Mouse (Mus musculus): ENCODE results near the gene Ctnna3. TPM values are rescaled to one million over a fixed set of nuclear protein-coding genes. Genes with fewer than 3 reads are reported as not detected.

The Ctnna3 gene
- polyA plus RNA-seq, 1 experiment = 1.3 TPM

DNA sequence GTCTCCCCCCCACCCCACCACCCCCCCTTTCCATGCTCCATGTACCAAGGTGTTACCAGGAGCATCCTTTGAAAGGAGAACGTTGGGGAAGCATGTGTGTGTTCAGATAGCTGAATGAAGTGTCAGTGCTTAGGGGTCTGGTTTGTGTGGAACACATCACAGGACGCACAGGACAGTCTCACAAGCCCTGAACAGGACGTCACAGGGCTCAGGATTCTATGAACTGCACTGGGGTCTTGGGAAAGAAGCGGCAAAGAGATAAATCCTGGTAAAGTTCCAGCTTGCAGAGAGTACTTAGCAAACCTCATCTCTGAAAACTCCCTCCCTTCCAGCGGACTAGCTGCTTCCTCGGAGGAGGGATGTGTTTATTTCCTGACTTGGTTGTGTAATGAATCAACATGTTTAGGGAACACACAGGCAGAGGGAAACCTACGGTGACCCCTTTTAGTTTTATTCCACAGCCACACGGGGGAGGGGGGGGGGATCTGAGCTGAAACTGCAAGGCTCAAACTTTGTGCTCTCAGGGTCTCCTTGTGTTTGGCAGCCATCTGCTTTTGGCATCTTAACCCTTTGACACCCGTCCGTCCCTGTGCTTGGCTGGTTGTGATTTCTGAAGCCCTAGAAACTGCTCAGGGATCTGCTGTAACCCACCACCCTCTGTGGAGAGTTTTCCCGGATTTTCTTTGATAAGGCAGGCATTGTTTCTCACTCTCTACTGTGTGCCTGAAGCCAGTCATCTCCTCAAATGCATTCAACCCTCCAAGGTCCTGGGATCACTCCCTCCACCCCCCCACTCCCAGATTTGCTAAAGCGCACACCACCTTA lies 656.9 kb downstream of the Ctnna3 start:
- Histone ChIP-seq H3K27ac (ENCODE audit: insufficient read depth, low read length) (peak overlapping the region; percentile 18; the same call in 1 of the 2 replicates), H3K4me3 (ENCODE audit: insufficient read depth, low read length) (peak overlapping the region; percentile 90)

DNA sequence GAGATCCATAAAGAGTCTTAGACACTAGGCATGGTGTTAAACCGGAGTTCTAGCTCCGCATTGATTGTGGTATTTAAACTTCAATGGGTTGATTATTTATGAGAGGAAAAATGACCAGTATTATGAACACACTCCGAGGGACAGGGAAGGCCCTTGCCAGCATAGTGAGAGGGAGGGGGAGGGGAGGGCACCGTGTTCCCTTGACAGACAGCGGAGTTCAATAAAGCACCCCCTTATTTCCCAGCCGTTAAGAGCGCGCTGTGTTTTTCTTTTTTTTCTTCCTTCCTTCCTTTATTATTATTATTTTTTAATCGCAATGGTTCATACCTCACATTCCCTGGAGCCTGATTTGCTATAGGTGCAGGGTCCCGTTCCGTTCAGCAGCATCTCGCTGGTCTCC lies 657.6 kb downstream of the Ctnna3 start:
- TF ChIP-seq POLR2A (IDR thresholded peaks at IDR 0.05; ENCODE audit: extremely low read depth, insufficient read depth, low read length) (no peak), CTCF (IDR thresholded peaks at IDR 0.05; ENCODE audit: extremely low read depth, insufficient read depth, low read length) (no peak)
- no peaks in the 10 kb centered on the region for H3K4me1 ChIP-seq (ENCODE audit: control insufficient read depth, insufficient read depth, low read length)
- H3K4me3 ChIP-seq (ENCODE audit: insufficient read depth, low read length) = peak overlapping the region; percentile 90
- H3K27ac ChIP-seq (ENCODE audit: insufficient read depth, low read length) = no peak overlapping the region

More for the DNA sequence above, 656.9 kb downstream of the Ctnna3 start:
- peaks cover 1% of the 10 kb centered on the region; the same call in 1 of the 2 replicates for H3K4me1 ChIP-seq (ENCODE audit: control insufficient read depth, insufficient read depth, low read length)
- no peak for TF ChIP-seq CTCF (IDR thresholded peaks at IDR 0.05; ENCODE audit: extremely low read depth, insufficient read depth, low read length)

DNA sequence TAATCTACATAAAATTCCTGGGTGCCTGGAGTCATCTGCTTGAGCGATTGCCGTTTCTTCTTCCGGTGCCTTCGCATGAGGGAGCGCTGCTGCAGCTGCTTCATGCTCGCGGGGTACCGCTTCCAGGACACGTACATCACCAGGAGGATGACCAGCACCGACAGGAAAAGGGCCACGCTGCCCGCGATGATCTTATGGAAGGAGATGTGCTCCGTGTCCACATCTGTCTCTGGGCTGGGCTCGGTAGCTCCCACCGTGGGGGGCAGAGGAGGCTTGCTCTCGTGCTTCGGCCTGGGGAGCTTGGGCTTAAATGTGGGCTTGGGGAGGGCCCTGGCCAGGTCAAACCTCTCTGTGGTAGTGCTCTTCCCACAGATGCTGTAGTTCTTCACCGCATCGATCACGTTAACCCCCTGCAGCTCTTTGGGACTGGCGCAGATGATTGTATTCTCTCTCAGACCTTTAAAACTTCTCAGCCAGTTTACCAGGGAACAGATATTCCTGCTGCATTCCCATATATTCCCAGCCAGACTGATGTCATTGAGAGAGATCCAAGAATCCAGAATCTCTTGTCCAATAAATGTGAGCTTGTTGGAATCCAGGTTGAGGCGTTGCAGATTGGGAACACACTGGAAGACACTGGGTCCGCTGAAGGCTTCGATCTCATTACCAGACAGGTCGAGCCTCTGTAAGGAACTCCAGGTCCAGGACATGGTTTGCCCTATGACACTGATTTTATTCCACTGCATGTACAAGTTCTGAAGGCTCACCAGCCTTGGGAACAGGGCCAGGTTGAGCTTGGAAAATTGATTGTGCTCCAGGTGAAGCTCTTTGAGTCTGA lies 658.3 kb downstream of the Ctnna3 start:
- TF ChIP-seq POLR2A (IDR thresholded peaks at IDR 0.05; ENCODE audit: extremely low read depth, insufficient read depth, low read length) = 0 out of 2 replicates have a peak, but pooled peaks have one; percentile 5
- TF ChIP-seq CTCF (IDR thresholded peaks at IDR 0.05; ENCODE audit: extremely low read depth, insufficient read depth, low read length) = no peak
- peak overlapping the region; percentile 90 for H3K4me3 ChIP-seq (ENCODE audit: insufficient read depth, low read length)
- H3K4me1 ChIP-seq (ENCODE audit: control insufficient read depth, insufficient read depth, low read length) = no peaks in the 10 kb centered on the region
- H3K27ac ChIP-seq (ENCODE audit: insufficient read depth, low read length) = peak overlapping the region; percentile 78

DNA sequence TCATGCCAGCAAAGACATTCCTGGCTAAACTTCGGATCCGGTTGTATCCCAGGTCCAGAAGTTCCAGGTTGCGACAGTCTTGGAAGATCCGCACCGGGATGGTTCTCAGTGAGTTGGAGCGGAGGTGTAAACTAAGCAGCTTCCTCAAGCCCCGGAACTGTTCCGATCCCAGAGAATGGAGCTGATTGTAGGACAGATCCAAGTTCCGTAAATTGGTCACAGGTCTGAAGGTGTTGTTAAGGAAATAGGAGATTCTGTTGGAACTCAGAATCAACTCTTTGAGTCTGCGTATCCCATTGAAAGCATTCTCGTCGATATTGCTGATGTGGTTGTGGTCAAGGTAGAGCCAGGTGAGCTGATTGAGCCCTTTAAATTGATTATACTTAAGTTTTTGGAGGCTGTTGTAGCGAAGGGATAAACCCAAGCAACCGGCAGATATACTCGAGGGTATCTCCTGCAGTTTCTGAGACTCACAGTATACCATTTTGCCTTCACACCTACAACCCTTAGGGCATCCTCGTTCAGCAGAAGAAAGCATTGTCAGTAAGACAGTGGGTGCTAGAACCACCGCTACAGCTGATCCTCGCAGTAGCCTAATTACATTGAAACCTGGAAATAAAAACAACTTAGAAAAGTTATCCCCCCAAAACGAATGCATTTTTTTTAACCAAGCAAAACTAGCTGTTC lies 659.0 kb downstream of the Ctnna3 start:
- Histone ChIP-seq H3K4me3 (ENCODE audit: insufficient read depth, low read length) (peak overlapping the region; percentile 90), H3K4me1 (ENCODE audit: control insufficient read depth, insufficient read depth, low read length) (no peaks in the 10 kb centered on the region), H3K27ac (ENCODE audit: insufficient read depth, low read length) (peak overlapping the region; percentile 48; the same call in 1 of the 2 replicates)
- TF ChIP-seq CTCF (IDR thresholded peaks at IDR 0.05; ENCODE audit: extremely low read depth, insufficient read depth, low read length) (no peak), POLR2A (IDR thresholded peaks at IDR 0.05; ENCODE audit: extremely low read depth, insufficient read depth, low read length) (no peak)

DNA sequence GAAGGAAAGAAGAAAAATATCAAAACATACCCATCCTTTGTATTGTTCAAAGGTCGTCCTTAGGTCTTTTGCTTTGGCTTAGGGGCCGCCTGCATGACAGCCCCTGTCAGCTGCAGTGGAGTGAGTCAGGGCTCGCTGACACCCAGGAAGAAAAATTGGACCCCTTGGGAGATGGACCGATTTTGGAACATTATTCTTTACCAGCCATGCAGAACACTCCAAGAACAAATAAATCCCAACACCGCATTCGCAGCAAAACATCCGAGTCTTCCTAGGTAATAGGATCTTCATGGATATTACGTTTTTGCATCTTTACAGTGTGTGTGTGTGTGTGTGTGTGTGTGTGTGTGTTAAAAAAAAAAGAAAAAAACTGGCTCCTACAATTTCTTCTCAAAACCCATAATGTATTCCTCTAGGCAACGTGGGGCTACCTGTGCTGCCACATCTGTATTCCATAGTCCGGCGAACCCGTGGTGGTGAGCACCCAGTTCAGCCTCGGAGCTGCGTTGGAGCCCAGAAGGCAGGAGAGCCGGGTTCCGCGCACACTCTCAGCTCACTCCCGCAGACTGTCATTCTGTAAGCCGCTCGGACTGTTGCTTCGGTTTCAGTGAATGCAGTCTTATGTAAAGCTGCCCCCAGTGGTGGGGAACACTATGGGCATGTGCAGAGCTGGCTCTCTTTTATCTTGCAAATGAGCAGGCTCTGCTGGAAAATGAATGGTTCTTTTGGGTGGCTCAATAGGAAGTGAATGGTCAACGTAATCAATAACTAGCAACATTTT lies 660.0 kb downstream of the Ctnna3 start, which contains the start of gene Lrrtm3:
Gene Lrrtm3 (minus strand): TSS at position 598 of the 781 bp plus-strand sequence.
- peak; percentile 99 for TF ChIP-seq POLR2A (IDR thresholded peaks at IDR 0.05; ENCODE audit: extremely low read depth, insufficient read depth, low read length)
- peak; percentile 34; the same call in 1 of the 2 replicates for TF ChIP-seq CTCF (IDR thresholded peaks at IDR 0.05; ENCODE audit: extremely low read depth, insufficient read depth, low read length)
- peak within 1 kb of the TSS; percentile 90 for H3K4me3 ChIP-seq (ENCODE audit: insufficient read depth, low read length)
- no peaks in the 10 kb centered on the region for H3K4me1 ChIP-seq (ENCODE audit: control insufficient read depth, insufficient read depth, low read length)
- peak within 1 kb of the TSS; percentile 48; the same call in 1 of the 2 replicates for H3K27ac ChIP-seq (ENCODE audit: insufficient read depth, low read length)

DNA sequence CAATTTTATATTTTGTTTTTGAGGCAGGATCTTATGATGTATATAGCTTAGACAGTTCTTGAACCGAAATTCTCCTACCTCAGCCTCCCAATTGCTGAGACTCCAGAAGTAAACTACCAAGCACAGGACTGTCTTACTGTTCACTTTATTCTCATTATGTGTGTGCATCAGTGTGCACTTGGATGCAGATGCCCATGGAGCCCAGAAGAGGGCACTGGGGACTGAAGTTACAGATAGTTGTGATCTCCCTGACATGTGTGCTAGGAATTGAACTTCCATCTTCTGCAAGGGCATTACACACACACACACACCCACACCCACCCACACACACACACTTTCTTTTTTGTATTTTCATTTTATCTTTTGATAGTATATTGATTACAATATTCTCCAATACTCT lies 666.6 kb downstream of the Ctnna3 start:
- Histone ChIP-seq H3K4me1 (ENCODE audit: control insufficient read depth, insufficient read depth, low read length) (no peaks in the 10 kb centered on the region), H3K27ac (ENCODE audit: insufficient read depth, low read length) (no peak overlapping the region), H3K4me3 (ENCODE audit: insufficient read depth, low read length) (no peak overlapping the region)
- TF ChIP-seq CTCF (IDR thresholded peaks at IDR 0.05; ENCODE audit: extremely low read depth, insufficient read depth, low read length) (peak; percentile 40), POLR2A (IDR thresholded peaks at IDR 0.05; ENCODE audit: extremely low read depth, insufficient read depth, low read length) (no peak)

DNA sequence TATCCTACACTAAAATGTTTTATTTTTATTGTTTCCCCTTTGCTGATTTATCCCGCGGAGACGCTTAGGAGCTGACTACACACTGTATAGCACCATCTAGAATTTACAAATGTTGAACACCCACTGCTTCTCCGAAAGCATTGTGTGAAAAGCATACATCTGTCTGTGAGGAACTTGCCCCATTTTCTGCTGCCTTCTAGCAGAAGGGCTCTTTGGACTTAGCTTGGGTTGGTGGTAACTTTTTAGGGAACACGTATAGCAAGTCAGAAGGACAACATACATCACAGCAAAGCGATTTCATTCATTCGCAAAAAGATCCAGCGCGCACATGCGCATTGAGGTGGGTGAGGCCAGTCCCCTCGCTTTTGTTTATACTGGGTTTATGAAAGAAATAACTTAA lies 685.3 kb downstream of the Ctnna3 start:
- Histone ChIP-seq H3K4me1 (ENCODE audit: control insufficient read depth, insufficient read depth, low read length) (no peaks in the 10 kb centered on the region), H3K27ac (ENCODE audit: insufficient read depth, low read length) (no peak overlapping the region), H3K4me3 (ENCODE audit: insufficient read depth, low read length) (no peak overlapping the region)
- no peak for TF ChIP-seq POLR2A (IDR thresholded peaks at IDR 0.05; ENCODE audit: extremely low read depth, insufficient read depth, low read length)
- TF ChIP-seq CTCF (IDR thresholded peaks at IDR 0.05; ENCODE audit: extremely low read depth, insufficient read depth, low read length) = no peak

DNA sequence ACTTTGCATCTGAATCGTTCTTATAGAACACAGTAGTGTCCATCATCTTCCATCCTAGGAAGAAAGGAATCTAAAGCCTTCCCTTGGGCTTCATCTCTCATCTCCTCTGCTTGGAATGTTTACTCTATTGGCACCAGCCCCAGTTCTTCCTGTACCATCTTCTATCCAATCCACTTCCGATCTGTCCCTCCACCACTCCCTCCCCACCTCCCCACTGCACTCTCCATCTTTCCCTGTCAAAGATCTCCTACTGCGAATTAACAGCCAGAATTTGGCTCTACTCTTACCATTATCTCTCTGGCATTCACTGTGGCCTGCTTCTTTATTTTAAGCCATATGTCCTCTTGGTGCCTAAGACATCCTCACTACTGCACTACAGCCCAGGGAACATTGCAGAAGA lies 688.9 kb downstream of the Ctnna3 start:
- no peak for TF ChIP-seq POLR2A (IDR thresholded peaks at IDR 0.05; ENCODE audit: extremely low read depth, insufficient read depth, low read length)
- TF ChIP-seq CTCF (IDR thresholded peaks at IDR 0.05; ENCODE audit: extremely low read depth, insufficient read depth, low read length) = no peak
- no peaks in the 10 kb centered on the region for H3K4me1 ChIP-seq (ENCODE audit: control insufficient read depth, insufficient read depth, low read length)
- no peak overlapping the region for H3K27ac ChIP-seq (ENCODE audit: insufficient read depth, low read length)
- H3K4me3 ChIP-seq (ENCODE audit: insufficient read depth, low read length) = no peak overlapping the region
